In the genomic region with DNA sequence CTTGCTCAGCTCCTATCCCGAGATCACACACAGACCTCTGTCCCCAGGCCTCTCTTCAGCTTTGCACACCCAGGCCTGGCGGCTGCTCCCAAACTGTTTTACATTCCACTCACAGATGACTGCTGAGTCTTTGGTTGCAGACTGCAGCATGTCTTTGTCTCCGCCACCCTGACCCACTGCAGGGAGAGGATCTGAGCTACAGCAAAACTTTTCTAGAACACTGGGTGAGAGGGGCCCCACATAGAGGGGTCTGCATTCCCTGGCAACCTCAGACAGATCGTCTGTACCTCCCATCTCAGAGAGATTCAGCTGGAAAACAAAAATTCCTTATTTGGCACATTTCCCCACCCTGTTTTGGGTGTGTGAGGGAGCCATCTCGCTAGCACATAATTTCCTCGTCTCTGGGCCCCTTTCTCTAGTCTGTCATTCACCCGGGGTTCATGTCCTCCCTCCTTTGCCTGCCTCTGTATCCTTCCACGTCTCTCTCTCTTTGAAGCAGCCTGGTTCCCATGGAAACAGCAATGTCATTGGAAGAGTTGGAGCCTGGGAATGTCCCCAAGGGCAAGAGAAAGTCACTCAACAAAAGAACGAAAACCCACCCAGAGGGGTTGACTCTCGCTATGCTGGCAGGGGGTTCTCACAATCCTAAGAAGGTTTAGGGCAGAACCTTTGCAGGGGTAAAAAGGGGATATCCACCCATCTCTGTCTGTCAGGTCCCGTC, we compare ENCODE assay signal across 9 mouse cellular contexts. TPM values are rescaled to one million over a fixed set of nuclear protein-coding genes. Genes with fewer than 3 reads are reported as not detected.
DNase-seq lines count a peak whose midpoint lies in the region; ATAC-seq lines count a peak whose summit lies in the region.
"Had no signal": no experiment of that assay in that cellular context is flagged by ENCODE, and none has a peak within 500 bp of the region (broad histone marks: within the 10 kb centered on the region; RNA-seq: fewer than 3 reads in every experiment).

No protein-coding gene starts in this region.

- no peak for DNase-seq in heart, postnatal 10 days
- peak; percentile 86 for DNase-seq in embryo, embryonic 10 days (ENCODE audit: low spot score)
- peak; percentile 11 to 60 for DNase-seq in lung, postnatal 4 days
- DNase-seq in thymus, adult 18-20 months, result no peak
- no peak for DNase-seq in T-cell, adult 2 months (ENCODE audit: low spot score)

- no peaks in the 10 kb centered on the region for H3K9me3 ChIP-seq in heart, embryonic 13.5 days
- H3K9me3 ChIP-seq in hindbrain, embryonic 15.5 days, result no peaks in the 10 kb centered on the region
- H3K9me3 ChIP-seq in stomach, embryonic 15.5 days, result no peaks in the 10 kb centered on the region
- H3K9me3 ChIP-seq: G1E had no signal

- H3K36me3 ChIP-seq in heart, embryonic 13.5 days, result no peaks in the 10 kb centered on the region
- H3K36me3 ChIP-seq in hindbrain, embryonic 15.5 days, result 0 out of 2 replicates have a peak, but pooled peaks cover 4% of the 10 kb centered on the region
- H3K36me3 ChIP-seq in stomach, embryonic 15.5 days, result no peaks in the 10 kb centered on the region

- H3K27ac ChIP-seq in heart, embryonic 13.5 days (replicated peaks), result peak overlapping the region; percentile 54; the same call in 1 of the 2 replicates
- H3K27ac ChIP-seq in hindbrain, embryonic 15.5 days (replicated peaks), result peak overlapping the region; percentile 87
- peak overlapping the region; percentile 53 for H3K27ac ChIP-seq in stomach, embryonic 15.5 days

- H3K27me3 ChIP-seq in heart, embryonic 13.5 days (replicated peaks), result peaks cover 26% of the 10 kb centered on the region
- H3K27me3 ChIP-seq in hindbrain, embryonic 15.5 days, result no peaks in the 10 kb centered on the region
- H3K27me3 ChIP-seq in stomach, embryonic 15.5 days (replicated peaks), result peaks cover 2% of the 10 kb centered on the region

- no peak overlapping the region for H3K4me3 ChIP-seq in heart, embryonic 13.5 days
- peak overlapping the region; percentile 0; the same call in 1 of the 2 replicates for H3K4me3 ChIP-seq in hindbrain, embryonic 15.5 days
- no peak overlapping the region for H3K4me3 ChIP-seq in stomach, embryonic 15.5 days (replicated peaks)

- 21% methylated on average over 11 of the region's 11 CpGs for WGBS in heart, embryonic 13.5 days
- WGBS in hindbrain, embryonic 15.5 days, result 2% methylated on average over 11 of the region's 11 CpGs
- WGBS in stomach, embryonic 15.5 days, result 22% methylated on average over 11 of the region's 11 CpGs

- ATAC-seq in heart, embryonic 13.5 days (ENCODE audit: extremely low read depth, insufficient number of reproducible peaks, low FRiP score, low TSS enrichment), result no peak
- peak; percentile 76 for ATAC-seq in hindbrain, embryonic 15.5 days (ENCODE audit: low FRiP score, low read depth)
- no peak for ATAC-seq in stomach, embryonic 15.5 days (ENCODE audit: insufficient read depth, low FRiP score, low read depth)

- H3K4me1 ChIP-seq in heart, embryonic 13.5 days, result peaks cover 22% of the 10 kb centered on the region
- peaks cover 54% of the 10 kb centered on the region for H3K4me1 ChIP-seq in hindbrain, embryonic 15.5 days (replicated peaks)
- H3K4me1 ChIP-seq in stomach, embryonic 15.5 days, result peaks cover 14% of the 10 kb centered on the region

- intact Hi-C loops in heart, postnatal 10 days (cut with DNase I), result no loop called here

- peak overlapping the region; percentile 52; the same call in 1 of the 2 replicates for H3K9ac ChIP-seq in heart, embryonic 13.5 days
- H3K9ac ChIP-seq in hindbrain, embryonic 15.5 days, result peak overlapping the region; percentile 32; the same call in 1 of the 2 replicates
- no peak overlapping the region for H3K9ac ChIP-seq in stomach, embryonic 15.5 days

- H3K4me2 ChIP-seq in heart, embryonic 13.5 days, result peak overlapping the region; percentile 42
- H3K4me2 ChIP-seq in hindbrain, embryonic 15.5 days, result peak overlapping the region; percentile 43
- H3K4me2 ChIP-seq in stomach, embryonic 15.5 days, result peak overlapping the region; percentile 20; the same call in 1 of the 2 replicates

RNA-seq across cellular contexts. Expression of a gene that starts 6.4 kb away (rescaled TPM):
- polyA plus RNA-seq in heart, embryonic 13.5 days (2015; fragmentation: Nextera tagmentation; extraction: Ambion mirVana), result 2.3 and 2.7 TPM in 2 replicates
- total RNA-seq in heart, postnatal 10 days (2021), result under 1 TPM; 0.43 to 0.55 TPM
- 181 and 199 TPM in 2 replicates for polyA plus RNA-seq in hindbrain, embryonic 15.5 days (2015; fragmentation: Nextera tagmentation; extraction: Ambion mirVana)
- polyA plus RNA-seq in stomach, embryonic 15.5 days (2015; fragmentation: Nextera tagmentation; extraction: Ambion mirVana), result 4.3 and 5.1 TPM in 2 replicates

RNA-seq across cellular contexts. Expression of a gene that starts 55.0 kb away (rescaled TPM):
- polyA plus RNA-seq in heart, embryonic 13.5 days (2015; fragmentation: Nextera tagmentation; extraction: Ambion mirVana), result 17.2 and 17.6 TPM in 2 replicates
- 1 to 10 TPM; 4.5 to 4.7 TPM for total RNA-seq in heart, postnatal 10 days (2021)
- polyA plus RNA-seq in hindbrain, embryonic 15.5 days (2015; fragmentation: Nextera tagmentation; extraction: Ambion mirVana), result 41.8 and 42.1 TPM in 2 replicates
- 21.0 and 22.8 TPM in 2 replicates for polyA plus RNA-seq in stomach, embryonic 15.5 days (2015; fragmentation: Nextera tagmentation; extraction: Ambion mirVana)

Comparison
In these comparisons a context has a peak if more than half of its experiments do, and no peak if none do; other contexts are left out.
1. DNase-seq: peak in embryo, embryonic 10 days (single experiment) and lung, postnatal 4 days (2 of 2); none in heart, postnatal 10 days (0 of 2), thymus, adult 18-20 months (0 of 2) and T-cell, adult 2 months (single experiment).
2. RNA of a gene that starts 6.4 kb away (polyA plus RNA-seq): 181 to 199 TPM in hindbrain, embryonic 15.5 days; 4.3 to 5.1 TPM in stomach, embryonic 15.5 days and 2.3 to 2.7 TPM in heart, embryonic 13.5 days; every median in the first group is over 10 times any median in the second.
3. Peak in every context shown above with its lines, with median percentiles within 50 percentile points of each other: H3K27ac ChIP-seq and H3K4me2 ChIP-seq.